Mouse (Mus musculus) urinary bladder, postnatal 25 days (tissue): Measurements from ENCODE around the gene Memo1.
"Not testable (repeated sequence)": the region's sequence is repeated elsewhere in the genome, so short reads cannot be mapped to it uniquely, and the experiment has no call there.

ENCODE experiments used
- DNase-seq: peaks from one replicate; pipeline ENCODE4 v3.0.0; 2022; ENCODE audit warnings: low spot score

Gene Memo1

GRCm38 (mm10) chr17:74262415-74262814 is 32.9 kb downstream of the Memo1 start:
- no peak for DNase-seq

GRCm38 (mm10) chr17:74245284-74245683 is 50.0 kb downstream of the Memo1 start:
- no peak for DNase-seq

GRCm38 (mm10) chr17:74242788-74243187 is 52.5 kb downstream of the Memo1 start:
- DNase-seq: no peak

GRCm38 (mm10) chr17:74240322-74240721 is 55.0 kb downstream of the Memo1 start:
- no peak for DNase-seq

- DNase-seq: no peak
These were observed 67.1 kb downstream of the Memo1 start for GRCm38 (mm10) chr17:74228131-74228759.

- DNase-seq: no peak
These were observed 78.0 kb downstream of the Memo1 start for GRCm38 (mm10) chr17:74217304-74217703.

- DNase-seq: not testable (repeated sequence)
These were observed 82.3 kb downstream of the Memo1 start for GRCm38 (mm10) chr17:74212831-74213524.

- DNase-seq: no peak
These were observed 86.0 kb downstream of the Memo1 start for GRCm38 (mm10) chr17:74209143-74209908.

GRCm38 (mm10) chr17:74195943-74196342 is 99.4 kb downstream of the Memo1 start:
- DNase-seq: no peak

GRCm38 (mm10) chr17:74194755-74195154 is 100.6 kb downstream of the Memo1 start:
- no peak for DNase-seq

GRCm38 (mm10) chr17:74193463-74193862 is 101.9 kb downstream of the Memo1 start:
- no peak for DNase-seq

GRCm38 (mm10) chr17:74191446-74191845 is 103.9 kb downstream of the Memo1 start:
- DNase-seq: no peak

GRCm38 (mm10) chr17:74186197-74186596 is 109.1 kb downstream of the Memo1 start:
- DNase-seq: no peak

GRCm38 (mm10) chr17:74184739-74185138 is 110.6 kb downstream of the Memo1 start:
- no peak for DNase-seq

GRCm38 (mm10) chr17:74180889-74181288 is 114.4 kb downstream of the Memo1 start:
- no peak for DNase-seq

GRCm38 (mm10) chr17:74179640-74180039 is 115.7 kb downstream of the Memo1 start:
- not testable (repeated sequence) for DNase-seq

- no peak for DNase-seq
These were observed 121.6 kb downstream of the Memo1 start for GRCm38 (mm10) chr17:74173726-74174125.

GRCm38 (mm10) chr17:74172834-74173233 is 122.5 kb downstream of the Memo1 start:
- DNase-seq: no peak

GRCm38 (mm10) chr17:74159443-74159894 is 135.9 kb downstream of the Memo1 start:
- peak; percentile 38 for DNase-seq

GRCm38 (mm10) chr17:74158161-74158560 is 137.2 kb downstream of the Memo1 start:
- no peak for DNase-seq
